Mouse (Mus musculus) spleen, adult 12 weeks (tissue): ENCODE measurements around the gene Kpna2.

ENCODE experiments used
- DNase-seq: peaks from one replicate; pipeline ENCODE4 v3.0.0; 2022; ENCODE audit warnings: low spot score

The Kpna2 gene

GRCm38 (mm10) chr11:106982351-106982750 is 17.0 kb downstream of the Kpna2 start:
- DNase-seq: no peak

GRCm38 (mm10) chr11:106981787-106982186 is 17.6 kb downstream of the Kpna2 start:
- no peak for DNase-seq

- DNase-seq: no peak
Observed at GRCm38 (mm10) chr11:106980455-106980854, 18.9 kb downstream of the Kpna2 start.

- no peak for DNase-seq
Observed at GRCm38 (mm10) chr11:106976194-106976593, 23.1 kb downstream of the Kpna2 start.

- DNase-seq: no peak
Observed at GRCm38 (mm10) chr11:106975419-106976177, 23.7 kb downstream of the Kpna2 start.

- DNase-seq: no peak
Observed at GRCm38 (mm10) chr11:106974440-106974839, 24.9 kb downstream of the Kpna2 start.

GRCm38 (mm10) chr11:106973016-106973415 is 26.3 kb downstream of the Kpna2 start:
- DNase-seq: no peak

GRCm38 (mm10) chr11:106969798-106970197 is 29.5 kb downstream of the Kpna2 start:
- DNase-seq: no peak

GRCm38 (mm10) chr11:106967630-106968029 is 31.7 kb downstream of the Kpna2 start:
- no peak for DNase-seq

GRCm38 (mm10) chr11:106965881-106966280 is 33.5 kb downstream of the Kpna2 start:
- DNase-seq: no peak

GRCm38 (mm10) chr11:106962310-106962709 is 37.0 kb downstream of the Kpna2 start:
- no peak for DNase-seq

GRCm38 (mm10) chr11:106961471-106962081 is 37.8 kb downstream of the Kpna2 start:
- peak; percentile 15 for DNase-seq

GRCm38 (mm10) chr11:106959121-106959520 is 40.2 kb downstream of the Kpna2 start:
- DNase-seq: no peak

GRCm38 (mm10) chr11:106958407-106959071 is 40.8 kb downstream of the Kpna2 start:
- DNase-seq: no peak

- DNase-seq: no peak
Observed at GRCm38 (mm10) chr11:106957271-106957980, 41.9 kb downstream of the Kpna2 start.

- DNase-seq: no peak
Observed at GRCm38 (mm10) chr11:106954566-106954965, 44.8 kb downstream of the Kpna2 start.

GRCm38 (mm10) chr11:106954116-106954515 is 45.2 kb downstream of the Kpna2 start:
- DNase-seq: no peak
